ENCODE assay signal across 8 mouse cellular contexts in genomic region chr14:46380286-46380721, GRCm38 (mm10). TPM values are rescaled to one million over a fixed set of nuclear protein-coding genes. Genes with fewer than 3 reads are reported as not detected.
DNase-seq lines count a peak whose midpoint lies in the region; ATAC-seq and TF ChIP-seq lines count a peak whose summit lies in the region.

No protein-coding gene starts in this region.

- H3K9ac ChIP-seq in heart, embryonic 12.5 days, result peak overlapping the region; percentile 47
- H3K9ac ChIP-seq in kidney, embryonic 15.5 days, result peak overlapping the region; percentile 22; the same call in 1 of the 2 replicates

- 9% methylated on average over 31 of the region's 31 CpGs for WGBS in heart, embryonic 12.5 days
- 12% methylated on average over 31 of the region's 31 CpGs for WGBS in kidney, embryonic 15.5 days

- TF ChIP-seq POLR2A in testis, adult 2 months (IDR thresholded peaks at IDR 0.05; ENCODE audit: control insufficient read depth, low read depth, low read length), result no peak

- H3K4me3 ChIP-seq in testis, adult 2 months (ENCODE audit: control insufficient read depth, low read depth, low read length), result peak overlapping the region; percentile 31
- peak overlapping the region; percentile 42 for H3K4me3 ChIP-seq in heart, embryonic 12.5 days
- peak overlapping the region; percentile 31 for H3K4me3 ChIP-seq in kidney, embryonic 15.5 days (replicated peaks)

- H3K27ac ChIP-seq in testis, adult 2 months (ENCODE audit: control insufficient read depth, insufficient read depth, low read depth, low read length), result no peak overlapping the region
- no peak overlapping the region for H3K27ac ChIP-seq in heart, embryonic 12.5 days (ENCODE audit: poor library complexity, severe bottlenecking)
- no peak overlapping the region for H3K27ac ChIP-seq in kidney, embryonic 15.5 days

- intact Hi-C loops in left cerebral cortex, postnatal 14 days (cut with DNase I), result loop anchor here (10.0 kb wide), 1 partner anchor 386 kb away; no protein-coding TSS in a partner anchor

- H3K9me3 ChIP-seq in heart, embryonic 12.5 days (replicated peaks), result no peaks in the 10 kb centered on the region
- H3K9me3 ChIP-seq in kidney, embryonic 15.5 days (replicated peaks), result no peaks in the 10 kb centered on the region

- TF ChIP-seq CTCF in testis, adult 2 months (IDR thresholded peaks at IDR 0.05; ENCODE audit: control insufficient read depth, insufficient read depth, insufficient replicate concordance, low read depth, low read length), result no peak

- no peak for DNase-seq in testis, postnatal 14 days (ENCODE audit: low spot score)
- peak; percentile 46 for DNase-seq in lung, postnatal 14 days
- no peak for DNase-seq in left cerebral cortex, postnatal 14 days (ENCODE audit: low spot score in 2 of 2)
- no peak for DNase-seq in adrenal gland, adult 2 months

- peaks cover 7% of the 10 kb centered on the region for H3K4me1 ChIP-seq in testis, adult 2 months (ENCODE audit: control insufficient read depth, insufficient read depth, low read length)
- peaks cover 17% of the 10 kb centered on the region for H3K4me1 ChIP-seq in heart, embryonic 12.5 days (replicated peaks)
- peaks cover 38% of the 10 kb centered on the region for H3K4me1 ChIP-seq in kidney, embryonic 15.5 days

- H3K36me3 ChIP-seq in testis, adult 2 months (ENCODE audit: control insufficient read depth, insufficient read depth, low read length), result no peaks in the 10 kb centered on the region
- peaks cover 8% of the 10 kb centered on the region; the same call in 1 of the 2 replicates for H3K36me3 ChIP-seq in heart, embryonic 12.5 days
- H3K36me3 ChIP-seq in kidney, embryonic 15.5 days, result peaks cover 16% of the 10 kb centered on the region

- H3K4me2 ChIP-seq in heart, embryonic 12.5 days, result peak overlapping the region; percentile 76
- peak overlapping the region; percentile 61 for H3K4me2 ChIP-seq in kidney, embryonic 15.5 days

- ATAC-seq in heart, embryonic 12.5 days (ENCODE audit: insufficient number of reproducible peaks, low FRiP score), result peak; percentile 48; the same call in 1 of the 2 replicates
- peak; percentile 64 for ATAC-seq in kidney, embryonic 15.5 days (replicated peaks; ENCODE audit: low FRiP score)
- no peak for ATAC-seq in frontal cortex, adult (ENCODE audit: low TSS enrichment)

- no peaks in the 10 kb centered on the region for H3K27me3 ChIP-seq in testis, adult 2 months (ENCODE audit: control insufficient read depth, insufficient read depth, low read length)
- H3K27me3 ChIP-seq in heart, embryonic 12.5 days (replicated peaks), result peaks cover 4% of the 10 kb centered on the region
- peaks cover 10% of the 10 kb centered on the region; the same call in 1 of the 2 replicates for H3K27me3 ChIP-seq in kidney, embryonic 15.5 days

RNA-seq across cellular contexts. Expression of gene Gm15217, which starts 1.1 kb away (rescaled TPM):
- not detected in 2 replicates for polyA plus RNA-seq in testis, adult 2 months (2012; rRNA removed)
- 0.60 TPM in 1 of 2 replicates, not detected in the other for polyA plus RNA-seq in heart, embryonic 12.5 days (2016; fragmentation: Nextera tagmentation; extraction: Ambion mirVana)
- polyA plus RNA-seq in kidney, embryonic 15.5 days (2015; fragmentation: Nextera tagmentation; extraction: Ambion mirVana), result 1.1 and 1.2 TPM in 2 replicates
- not detected for total RNA-seq in left cerebral cortex, postnatal 14 days (2021)
- not detected for total RNA-seq in adrenal gland, adult 2 months (2021)
- polyA plus RNA-seq in adrenal gland, adult 2 months (2012; rRNA removed), result not detected in 2 replicates

RNA-seq across cellular contexts. Expression of gene Bmp4, which starts 10.2 kb away (rescaled TPM):
- 5.0 and 5.7 TPM in 2 replicates for polyA plus RNA-seq in testis, adult 2 months (2012; rRNA removed)
- 35.7 and 41.3 TPM in 2 replicates for polyA plus RNA-seq in heart, embryonic 12.5 days (2016; fragmentation: Nextera tagmentation; extraction: Ambion mirVana)
- polyA plus RNA-seq in kidney, embryonic 15.5 days (2015; fragmentation: Nextera tagmentation; extraction: Ambion mirVana), result 36.3 and 40.8 TPM in 2 replicates
- total RNA-seq in left cerebral cortex, postnatal 14 days (2021), result 10 to 100 TPM; 12.3 to 13.5 TPM
- total RNA-seq in adrenal gland, adult 2 months (2021), result 10 to 100 TPM; 12.3 to 15.5 TPM
- 22.0 and 23.5 TPM in 2 replicates for polyA plus RNA-seq in adrenal gland, adult 2 months (2012; rRNA removed)
